Mouse (Mus musculus) layer of hippocampus, adult 9-11 months (tissue): ENCODE data around the gene Pabpn1l.

ENCODE experiments used
- DNase-seq: peaks from one replicate; pipeline ENCODE4 v3.0.0; 2022

Pabpn1l gene

GRCm38 (mm10) chr8:122622727-122623126 is at the start of gene Pabpn1l:
TSS of gene Pabpn1l (minus strand) at chr8:122622739.
- no peak for DNase-seq

- no peak for DNase-seq
Measured at GRCm38 (mm10) chr8:122671894-122672293, 49.4 kb upstream of the Pabpn1l start.

- no peak for DNase-seq
Measured at GRCm38 (mm10) chr8:122670718-122671117, 48.2 kb upstream of the Pabpn1l start.

- DNase-seq: no peak
Measured at GRCm38 (mm10) chr8:122670001-122670400, 47.5 kb upstream of the Pabpn1l start.

GRCm38 (mm10) chr8:122669370-122669769 is 46.8 kb upstream of the Pabpn1l start:
- no peak for DNase-seq

- peak; percentile 65 for DNase-seq
Measured at GRCm38 (mm10) chr8:122667854-122668253, 45.3 kb upstream of the Pabpn1l start.

- DNase-seq: peak; percentile 83
Measured at GRCm38 (mm10) chr8:122666827-122667226, 44.3 kb upstream of the Pabpn1l start.

- peak; percentile 21 for DNase-seq
Measured at GRCm38 (mm10) chr8:122666338-122666764, 43.8 kb upstream of the Pabpn1l start.

- DNase-seq: peak; percentile 37
Measured at GRCm38 (mm10) chr8:122665667-122666316, 43.3 kb upstream of the Pabpn1l start.

GRCm38 (mm10) chr8:122665221-122665620 is 42.7 kb upstream of the Pabpn1l start:
- peak; percentile 77 for DNase-seq

- DNase-seq: no peak
Measured at GRCm38 (mm10) chr8:122663670-122664069, 41.1 kb upstream of the Pabpn1l start.

- no peak for DNase-seq
Measured at GRCm38 (mm10) chr8:122663106-122663505, 40.6 kb upstream of the Pabpn1l start.

GRCm38 (mm10) chr8:122661894-122662293 is 39.4 kb upstream of the Pabpn1l start:
- DNase-seq: no peak

GRCm38 (mm10) chr8:122661138-122661537 is 38.6 kb upstream of the Pabpn1l start:
- peak; percentile 80 for DNase-seq

- DNase-seq: no peak
Measured at GRCm38 (mm10) chr8:122660022-122660421, 37.5 kb upstream of the Pabpn1l start.

GRCm38 (mm10) chr8:122658807-122659160 is 36.2 kb upstream of the Pabpn1l start:
- DNase-seq: no peak

- DNase-seq: no peak
Measured at GRCm38 (mm10) chr8:122658149-122658806, 35.7 kb upstream of the Pabpn1l start.

GRCm38 (mm10) chr8:122656056-122656999 is 33.8 kb upstream of the Pabpn1l start:
- no peak for DNase-seq

- no peak for DNase-seq
Measured at GRCm38 (mm10) chr8:122654768-122655167, 32.2 kb upstream of the Pabpn1l start.

- no peak for DNase-seq
Measured at GRCm38 (mm10) chr8:122652643-122653042, 30.1 kb upstream of the Pabpn1l start.

GRCm38 (mm10) chr8:122651326-122651921 is 28.9 kb upstream of the Pabpn1l start:
- no peak for DNase-seq

- no peak for DNase-seq
Measured at GRCm38 (mm10) chr8:122648192-122648970, 25.8 kb upstream of the Pabpn1l start.
